ENCODE assay signal across 8 mouse cellular contexts in genomic region chr9:21927208-21927753, GRCm38 (mm10). TPM values are rescaled to one million over a fixed set of nuclear protein-coding genes. Genes with fewer than 3 reads are reported as not detected.
DNase-seq lines count a peak whose midpoint lies in the region; ATAC-seq lines count a peak whose summit lies in the region.

TSS of gene Ccdc159 (plus strand) at chr9:21927471.
TSS of gene Tmem205 (minus strand) at chr9:21927556.

- H3K36me3 ChIP-seq in hindbrain, embryonic 13.5 days = no peaks in the 10 kb centered on the region

- WGBS in hindbrain, embryonic 13.5 days = under 1% methylated on average over 28 of the region's 28 CpGs

- peak within 1 kb of the TSS; percentile 73 for H3K9ac ChIP-seq in hindbrain, embryonic 13.5 days

- ATAC-seq in activated CD4-positive, CD25-positive, alpha-beta regulatory T cell, adult 4 months = peak; percentile 23
- ATAC-seq in hindbrain, embryonic 13.5 days (ENCODE audit: low FRiP score) = peak; percentile 97

- no peaks in the 10 kb centered on the region for H3K27me3 ChIP-seq in hindbrain, embryonic 13.5 days

- peaks cover 16% of the 10 kb centered on the region for H3K4me1 ChIP-seq in hindbrain, embryonic 13.5 days (replicated peaks)

- peak within 1 kb of the TSS; percentile 71 for H3K4me2 ChIP-seq in hindbrain, embryonic 13.5 days

- peak within 1 kb of the TSS; percentile 80 for H3K27ac ChIP-seq in hindbrain, embryonic 13.5 days

- H3K4me3 ChIP-seq in hindbrain, embryonic 13.5 days = peak within 1 kb of the TSS; percentile 48

- peak; percentile 89 to 92 for DNase-seq in cerebellum, postnatal 36 days
- DNase-seq in frontal cortex, postnatal 25 days (ENCODE audit: low spot score in 2 of 2) = peak; percentile 67 to 86
- DNase-seq in layer of hippocampus, postnatal 14 days (ENCODE audit: low spot score in 2 of 2) = peak; percentile 88 to 95
- peak; percentile 97 for DNase-seq in lung, postnatal 10 days
- DNase-seq in retina, adult 2 months (ENCODE audit: low read depth, low spot score) = peak; percentile 90
- DNase-seq in urinary bladder, postnatal 25 days (ENCODE audit: low spot score) = peak; percentile 81

- no peaks in the 10 kb centered on the region for H3K9me3 ChIP-seq in hindbrain, embryonic 13.5 days

RNA-seq across cellular contexts. Expression of gene Ccdc159, which starts in this region (rescaled TPM):
- polyA plus RNA-seq in activated CD4-positive, CD25-positive, alpha-beta regulatory T cell, adult 4 months (2017; shearing (Covaris generic)) = not detected
- polyA plus RNA-seq in hindbrain, embryonic 13.5 days (2015; fragmentation: Nextera tagmentation; extraction: Ambion mirVana) = 8.9 and 10.4 TPM in 2 replicates
- 10 to 100 TPM; 13.8 to 14.2 TPM for total RNA-seq in layer of hippocampus, postnatal 14 days (2021)

RNA-seq across cellular contexts. Expression of gene Tmem205, which starts in this region (rescaled TPM):
- polyA plus RNA-seq in activated CD4-positive, CD25-positive, alpha-beta regulatory T cell, adult 4 months (2017; shearing (Covaris generic)) = 1 to 10 TPM; 2.6 to 4.7 TPM
- polyA plus RNA-seq in hindbrain, embryonic 13.5 days (2015; fragmentation: Nextera tagmentation; extraction: Ambion mirVana) = 47.1 and 48.2 TPM in 2 replicates
- total RNA-seq in layer of hippocampus, postnatal 14 days (2021) = 10 to 100 TPM; 35.7 to 37.0 TPM

Comparison
In these comparisons a context has a peak if more than half of its experiments do, and no peak if none do; other contexts are left out.
1. Peak in every context shown above with its lines: DNase-seq, ATAC-seq, H3K4me3 ChIP-seq and H3K27ac ChIP-seq.